9 mouse cellular contexts compared by ENCODE assay signal in genomic region chr19:48090393-48090792, GRCm38 (mm10).
DNase-seq lines count a peak whose midpoint lies in the region; ATAC-seq lines count a peak whose summit lies in the region.
"Had no signal": no experiment of that assay in that cellular context is flagged by ENCODE, and none has a peak within 500 bp of the region (broad histone marks: within the 10 kb centered on the region; RNA-seq: fewer than 3 reads in every experiment).

No protein-coding gene starts in this region.

- H3K9me3 ChIP-seq in forebrain, embryonic 11.5 days (ENCODE audit: control insufficient read depth, low read length) = no peaks in the 10 kb centered on the region
- peaks cover 6% of the 10 kb centered on the region; the same call in 1 of the 2 replicates for H3K9me3 ChIP-seq in forebrain, embryonic 16.5 days (ENCODE audit: control insufficient read depth, low read length)
- H3K9me3 ChIP-seq in liver, embryonic 11.5 days (ENCODE audit: control insufficient read depth, low read length) = no peaks in the 10 kb centered on the region; the same call in 1 of the 2 replicates
- H3K9me3 ChIP-seq: heart, embryonic 15.5 days had no signal

- H3K27ac ChIP-seq in forebrain, embryonic 11.5 days (ENCODE audit: low read depth, low read length) = no peak overlapping the region
- H3K27ac ChIP-seq in forebrain, embryonic 16.5 days (ENCODE audit: low read length) = no peak overlapping the region
- no peak overlapping the region for H3K27ac ChIP-seq in liver, embryonic 11.5 days (ENCODE audit: low read depth, low read length)
- H3K27ac ChIP-seq: heart, embryonic 15.5 days had no signal

- no peak overlapping the region for H3K9ac ChIP-seq in forebrain, embryonic 11.5 days (ENCODE audit: low read length)
- no peak overlapping the region for H3K9ac ChIP-seq in forebrain, embryonic 16.5 days (replicated peaks; ENCODE audit: low read depth, low read length)
- H3K9ac ChIP-seq in liver, embryonic 11.5 days (ENCODE audit: low read depth, low read length) = no peak overlapping the region
- H3K9ac ChIP-seq: heart, embryonic 15.5 days had no signal

- H3K4me3 ChIP-seq in forebrain, embryonic 11.5 days (ENCODE audit: low read depth, low read length) = no peak overlapping the region
- no peak overlapping the region for H3K4me3 ChIP-seq in forebrain, embryonic 16.5 days (replicated peaks; ENCODE audit: low read length)
- no peak overlapping the region for H3K4me3 ChIP-seq in liver, embryonic 11.5 days (ENCODE audit: low read depth, low read length)
- H3K4me3 ChIP-seq: heart, embryonic 15.5 days had no signal

- no peak for ATAC-seq in forebrain, embryonic 11.5 days (replicated peaks; ENCODE audit: low FRiP score)
- no peak for ATAC-seq in forebrain, embryonic 16.5 days
- ATAC-seq in liver, embryonic 11.5 days (replicated peaks; ENCODE audit: low FRiP score) = no peak

- WGBS in forebrain, embryonic 11.5 days = 30% methylated on average over 3 of the region's 3 CpGs
- WGBS in forebrain, embryonic 16.5 days = 30% methylated on average over 3 of the region's 3 CpGs
- 23% methylated on average over 3 of the region's 3 CpGs for WGBS in liver, embryonic 11.5 days

- H3K4me1 ChIP-seq in forebrain, embryonic 11.5 days (replicated peaks; ENCODE audit: control insufficient read depth, insufficient read depth, low read length) = no peaks in the 10 kb centered on the region
- no peaks in the 10 kb centered on the region for H3K4me1 ChIP-seq in forebrain, embryonic 16.5 days (replicated peaks; ENCODE audit: control insufficient read depth, insufficient read depth, low read length)
- no peaks in the 10 kb centered on the region for H3K4me1 ChIP-seq in liver, embryonic 11.5 days (replicated peaks; ENCODE audit: control insufficient read depth, insufficient read depth, low read length)
- H3K4me1 ChIP-seq: heart, embryonic 15.5 days had no signal

- no peak overlapping the region for H3K4me2 ChIP-seq in forebrain, embryonic 11.5 days (ENCODE audit: low read depth, low read length, severe bottlenecking)
- no peak overlapping the region for H3K4me2 ChIP-seq in forebrain, embryonic 16.5 days (ENCODE audit: low read length)
- H3K4me2 ChIP-seq in liver, embryonic 11.5 days = no peak overlapping the region
- H3K4me2 ChIP-seq: heart, embryonic 15.5 days had no signal

- no peaks in the 10 kb centered on the region for H3K27me3 ChIP-seq in forebrain, embryonic 11.5 days (ENCODE audit: control insufficient read depth, insufficient read depth, low read length)
- H3K27me3 ChIP-seq in forebrain, embryonic 16.5 days (replicated peaks; ENCODE audit: control insufficient read depth, insufficient read depth, low read length) = no peaks in the 10 kb centered on the region
- no peaks in the 10 kb centered on the region for H3K27me3 ChIP-seq in liver, embryonic 11.5 days (replicated peaks; ENCODE audit: control insufficient read depth, insufficient read depth, low read length)
- H3K27me3 ChIP-seq: heart, embryonic 15.5 days had no signal

- H3K36me3 ChIP-seq in forebrain, embryonic 11.5 days (ENCODE audit: control insufficient read depth, insufficient read depth, low read length) = no peaks in the 10 kb centered on the region
- no peaks in the 10 kb centered on the region for H3K36me3 ChIP-seq in forebrain, embryonic 16.5 days (ENCODE audit: control insufficient read depth, insufficient read depth)
- H3K36me3 ChIP-seq in liver, embryonic 11.5 days (ENCODE audit: control insufficient read depth, insufficient read depth, low read length) = no peaks in the 10 kb centered on the region
- H3K36me3 ChIP-seq: heart, embryonic 15.5 days had no signal

- DNase-seq in forebrain, embryonic 11.5 days (ENCODE audit: low spot score) = peak; percentile 69
- DNase-seq in liver = peak; percentile 28
- no peak for DNase-seq in liver, embryonic 11.5 days (ENCODE audit: low spot score)
- peak; percentile 6 for DNase-seq in adrenal gland, postnatal 25 days
- peak; percentile 40 to 64 for DNase-seq in layer of hippocampus, postnatal 25 days (ENCODE audit: extremely low spot score in 1 of 2, low spot score in 1 of 2)
- DNase-seq in right cerebral cortex, postnatal 14 days = peak; percentile 54
- no peak for DNase-seq in adipocyte (ENCODE audit: low spot score)

Comparison
In these comparisons a context has a peak if more than half of its experiments do, and no peak if none do; other contexts are left out.
1. DNase-seq: peak in forebrain, embryonic 11.5 days (single experiment), liver (single experiment), adrenal gland, postnatal 25 days (single experiment), layer of hippocampus, postnatal 25 days (2 of 2) and right cerebral cortex, postnatal 14 days (single experiment); none in liver, embryonic 11.5 days (single experiment) and adipocyte (single experiment).